Mouse (Mus musculus): ENCODE results near the gene Skint1.
"Not testable (repeated sequence)": the region's sequence is repeated elsewhere in the genome, so short reads cannot be mapped to it uniquely, and the experiment has no call there.

The Skint1 gene

DNA sequence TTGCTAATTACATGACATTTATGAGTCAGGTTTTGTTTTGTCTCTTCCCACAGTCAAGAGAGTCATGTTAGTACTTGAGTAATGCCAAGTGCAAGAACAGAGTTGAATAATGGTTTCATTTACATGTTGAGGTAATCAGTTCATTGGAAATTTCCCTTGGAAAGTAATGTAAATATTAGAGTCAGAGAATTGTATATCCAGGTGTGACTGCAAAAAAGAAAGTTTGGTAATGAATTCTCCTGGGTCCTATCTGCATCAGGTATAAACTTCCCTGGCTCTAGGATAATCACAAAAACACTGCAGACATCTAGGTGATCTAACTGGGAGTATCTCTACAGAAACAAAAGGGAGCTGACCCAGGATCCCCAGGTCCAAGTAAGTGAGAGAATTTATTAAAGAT, at the start of gene Skint1:
Skint1 (plus strand) TSS at position 301 of the 400 bp plus-strand sequence.
- no peak for DNase-seq (ENCODE audit: low spot score)

- peak; percentile 6 for DNase-seq (ENCODE audit: low spot score)
These were observed 44.8 kb upstream of the Skint1 start for GRCm38 (mm10) chr4:111961309-111961708.

DNA sequence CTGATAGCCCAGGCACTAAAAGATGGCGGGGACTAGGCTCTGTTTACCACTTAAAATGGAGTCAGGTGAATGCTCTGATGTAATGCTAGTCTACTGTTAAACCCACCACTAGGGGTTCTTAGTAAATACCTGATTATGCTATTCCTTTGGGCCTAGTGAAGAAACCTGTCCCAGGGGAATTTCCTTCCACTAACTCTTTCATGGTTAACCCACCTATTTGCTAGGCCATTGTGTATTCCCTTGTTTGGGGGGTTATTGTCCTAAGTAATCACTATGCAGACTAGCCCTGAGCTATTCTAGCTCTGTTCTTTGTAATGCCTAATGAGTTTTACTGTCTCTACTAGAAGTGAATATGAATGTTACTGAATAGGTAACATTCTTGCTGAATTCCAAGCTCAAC, 42.8 kb upstream of the Skint1 start:
- DNase-seq (ENCODE audit: low spot score): not testable (repeated sequence)

DNA sequence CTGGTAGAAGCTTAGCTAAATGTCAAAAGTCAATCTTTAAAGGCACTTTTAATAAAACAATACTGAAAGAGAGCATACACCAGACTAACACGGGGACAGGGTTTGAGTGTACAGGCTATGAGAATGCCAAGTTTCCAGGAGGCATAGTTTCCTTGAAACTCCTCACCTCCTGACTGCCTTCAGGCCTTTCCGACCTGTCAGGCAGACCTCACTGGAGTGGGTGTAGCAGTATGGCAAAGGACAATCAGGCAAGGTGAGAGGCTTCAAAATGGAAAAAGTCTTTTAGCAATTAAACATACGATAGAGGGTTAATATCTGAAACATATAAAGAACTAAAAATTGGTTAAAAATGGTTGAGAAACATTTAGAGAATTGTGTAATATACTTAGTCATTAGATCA, 42.4 kb upstream of the Skint1 start:
- DNase-seq (ENCODE audit: low spot score): no peak

GRCm38 (mm10) chr4:111972623-111973022, 33.4 kb upstream of the Skint1 start, which contains the start of gene Skint7:
Gene Skint7 (plus strand): TSS chr4:111972923.
- no peak for DNase-seq (ENCODE audit: low spot score)

DNA sequence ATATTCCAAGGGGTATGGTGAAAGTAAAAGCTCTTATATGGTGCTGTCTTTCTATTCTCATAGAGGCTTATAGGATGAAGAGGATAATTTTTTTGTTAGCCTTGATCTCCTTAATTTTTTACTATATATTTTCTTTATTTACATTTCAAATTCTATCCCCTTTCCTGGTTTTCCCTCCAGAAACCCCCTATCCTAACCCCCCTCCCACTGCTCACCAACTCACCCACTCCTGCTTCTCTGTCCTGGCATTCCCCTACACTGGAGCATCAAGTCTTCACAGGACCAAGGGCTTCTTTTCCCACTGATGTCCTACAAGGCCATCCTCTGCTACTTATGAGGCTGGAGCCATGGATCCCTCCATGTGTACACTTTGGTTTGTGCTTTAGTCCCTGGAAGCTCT, 65.6 kb downstream of the Skint1 start, which contains the start of gene Skint4:
Skint4 (plus strand) TSS at position 301 of the 400 bp plus-strand sequence.
- no peak for DNase-seq (ENCODE audit: low spot score)
